Mouse (Mus musculus): ENCODE measurements around the gene Ifne.
"Not testable (repeated sequence)": the region's sequence is repeated elsewhere in the genome, so short reads cannot be mapped to it uniquely, and the experiment has no call there.

The Ifne gene

DNA sequence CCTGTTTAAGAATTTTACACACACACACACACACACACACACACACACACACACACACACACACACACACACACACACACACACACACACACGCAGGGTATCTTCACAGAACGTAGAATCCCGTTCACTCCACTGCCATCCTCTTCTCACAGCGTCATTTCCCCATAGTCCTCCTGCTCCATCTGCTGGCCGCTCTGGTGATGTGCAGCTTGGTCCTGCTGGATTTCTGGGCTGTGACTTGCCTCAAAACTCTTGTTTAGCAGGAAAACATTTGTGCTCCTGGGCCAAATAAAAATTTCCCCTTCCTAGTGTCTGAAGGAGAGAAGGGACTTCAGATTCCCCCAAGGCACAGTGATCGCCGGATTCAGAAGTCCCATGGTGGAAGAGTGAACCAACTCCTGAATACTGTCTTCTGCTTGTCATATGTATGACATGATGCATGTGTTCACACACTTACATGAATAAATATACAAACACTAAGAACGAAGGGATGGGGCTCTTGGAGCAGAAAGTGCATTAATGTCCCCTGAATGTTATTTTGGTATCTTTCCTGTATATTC is 12.6 kb downstream of the Ifne start:
- DNase-seq: peak; percentile 47

DNA sequence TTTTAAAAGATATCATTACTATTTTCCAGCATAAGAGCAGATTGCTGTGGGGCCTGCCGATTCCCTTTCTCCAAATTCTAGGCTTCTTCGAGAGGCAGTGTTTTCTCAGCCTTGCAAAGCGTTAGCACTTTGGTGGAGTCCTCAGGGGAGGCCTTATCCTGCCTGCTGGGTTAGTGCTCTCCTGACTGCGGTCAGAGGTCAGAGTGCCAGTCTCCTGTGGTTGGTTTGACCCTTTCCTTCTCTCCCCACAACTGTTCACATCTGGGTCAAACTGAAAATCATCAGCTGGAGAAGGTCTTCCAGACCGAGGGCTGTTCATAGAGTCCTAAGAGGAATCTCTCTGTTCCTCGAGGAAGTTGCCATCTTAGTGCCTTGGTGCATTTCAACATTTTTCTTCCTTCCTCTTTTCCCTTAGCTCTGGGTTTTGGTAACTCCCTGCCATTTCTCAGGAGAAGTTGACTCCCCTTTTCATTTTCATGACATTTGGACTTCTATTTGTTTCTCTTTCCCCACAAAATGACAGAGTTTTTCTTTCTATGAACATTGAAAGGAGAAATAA is 14.9 kb downstream of the Ifne start:
- DNase-seq: no peak

DNA sequence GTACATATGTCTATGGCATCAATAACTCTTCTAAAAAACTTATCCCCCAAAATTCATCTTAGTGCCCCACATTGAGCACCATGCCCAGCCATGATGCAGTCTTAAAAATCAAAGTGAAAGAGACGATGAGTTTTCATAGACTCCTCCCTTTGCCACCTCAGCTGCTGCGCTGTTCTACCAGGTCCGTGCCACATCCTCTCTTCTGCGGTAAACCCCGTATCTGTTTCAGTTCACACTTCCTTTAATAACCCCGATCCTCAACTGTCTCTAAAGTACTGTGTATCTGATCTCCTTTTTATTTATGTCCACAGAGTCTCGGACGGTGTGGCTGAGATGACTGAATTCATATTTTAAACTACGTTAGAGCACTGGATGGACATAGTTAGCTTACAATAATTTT is 15.4 kb downstream of the Ifne start:
- no peak for DNase-seq

- DNase-seq: no peak
Observed at GRCm38 (mm10) chr4:88863309-88863708, 16.7 kb downstream of the Ifne start.

DNA sequence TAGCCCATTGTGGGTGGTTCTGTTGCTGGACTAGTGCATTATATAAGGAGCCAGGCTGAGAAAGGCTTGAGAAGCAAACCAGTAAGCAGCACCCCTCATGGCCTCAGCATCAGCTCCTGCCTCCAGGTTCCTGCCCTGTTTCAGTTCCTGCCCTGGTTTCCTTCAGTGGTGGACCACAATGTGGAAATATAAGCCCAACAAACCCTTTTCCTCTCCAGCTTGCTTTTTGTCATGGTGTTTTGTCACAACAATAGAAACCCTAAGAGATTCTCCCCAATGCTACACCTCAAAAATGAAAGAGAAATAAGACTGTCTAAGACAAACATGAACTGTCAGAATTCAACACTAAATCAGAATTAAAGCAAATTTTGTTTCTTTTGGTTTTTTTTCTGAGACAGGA is 20.8 kb downstream of the Ifne start:
- no peak for DNase-seq

DNA sequence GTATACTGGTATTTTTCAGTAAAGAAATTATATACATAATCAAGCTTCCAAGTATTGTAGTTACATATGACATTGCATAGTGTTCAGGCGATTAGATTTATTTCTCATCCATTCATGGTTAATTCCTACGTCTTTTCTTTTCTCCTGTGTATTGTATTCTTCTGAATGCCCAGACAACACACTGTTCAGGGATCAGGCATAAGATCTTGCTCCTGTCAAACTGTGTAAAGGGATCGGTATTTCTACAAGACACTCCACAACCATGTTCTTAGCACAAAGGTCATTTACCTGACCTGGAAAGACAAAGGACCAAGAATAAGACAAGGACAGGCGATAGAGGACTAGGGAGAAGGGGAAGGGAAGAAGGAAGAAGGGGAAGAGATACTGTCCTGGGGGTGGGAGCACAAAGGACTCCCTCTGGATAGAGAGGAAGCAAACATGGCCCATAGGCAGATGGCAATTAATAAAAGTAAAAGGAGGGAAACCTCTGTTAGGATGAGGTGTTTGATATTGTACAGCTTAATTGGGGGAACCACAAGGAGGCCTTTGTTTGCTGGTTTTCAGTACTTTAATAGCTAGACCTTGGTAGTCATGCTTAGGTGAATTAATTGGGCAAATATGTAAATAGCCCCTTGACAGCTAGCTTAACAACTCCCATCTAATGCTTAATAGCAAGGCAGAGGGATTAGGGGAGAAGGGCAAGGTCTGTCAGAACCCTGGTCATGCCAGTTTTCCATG is 28.8 kb downstream of the Ifne start:
- no peak for DNase-seq

GRCm38 (mm10) chr4:88849698-88850097 is 30.3 kb downstream of the Ifne start, which contains the start of gene Ifna1:
Ifna1 (plus strand) TSS chr4:88850087.
- no peak for DNase-seq

- no peak for DNase-seq
Observed at GRCm38 (mm10) chr4:88845334-88845733, 34.7 kb downstream of the Ifne start.

DNA sequence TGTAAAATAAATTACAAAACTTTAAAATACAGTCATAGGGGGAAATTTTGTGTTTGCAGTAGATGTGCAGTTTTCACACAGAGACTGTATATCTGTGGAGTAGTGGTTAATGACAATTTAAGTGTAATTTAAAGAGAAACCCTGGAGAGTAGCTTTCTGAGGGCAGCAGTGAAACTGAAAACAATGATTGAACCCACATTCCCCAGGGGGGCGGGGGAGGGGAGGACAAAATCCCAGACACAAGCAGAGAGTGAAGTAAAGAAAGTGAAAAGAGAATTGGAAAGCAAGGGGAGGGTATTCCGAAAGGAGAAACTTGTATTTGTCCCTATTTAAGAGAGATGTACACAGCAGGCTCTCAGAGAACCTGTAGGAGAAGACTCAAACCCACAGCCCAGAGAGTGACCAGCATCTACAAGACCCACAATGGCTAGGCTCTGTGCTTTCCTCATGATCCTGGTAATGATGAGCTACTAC is 38.5 kb downstream of the Ifne start, which contains the start of gene Ifna4:
Gene Ifna4, plus strand, starts transcription at position 424 of the 474 bp plus-strand sequence.
- no peak for DNase-seq

DNA sequence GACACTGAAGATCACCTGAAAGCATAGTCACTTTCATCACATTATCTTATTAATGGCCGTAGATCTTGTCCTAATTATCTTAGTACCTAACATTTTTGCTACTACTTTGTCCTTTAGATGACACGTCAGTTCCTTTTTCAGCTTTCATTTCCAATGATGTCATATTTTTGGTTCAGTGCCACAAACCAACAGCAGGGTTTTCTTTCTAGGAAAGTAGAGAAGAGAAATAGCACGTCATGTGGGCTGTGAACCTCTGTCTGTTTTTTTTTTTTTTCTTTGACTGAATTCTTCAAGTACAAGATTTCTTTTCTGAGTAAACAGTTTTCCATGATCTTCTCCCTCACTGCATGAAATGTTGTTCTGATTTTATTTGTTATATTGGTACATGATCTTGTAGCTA is 39.9 kb downstream of the Ifne start:
- no peak for DNase-seq

DNA sequence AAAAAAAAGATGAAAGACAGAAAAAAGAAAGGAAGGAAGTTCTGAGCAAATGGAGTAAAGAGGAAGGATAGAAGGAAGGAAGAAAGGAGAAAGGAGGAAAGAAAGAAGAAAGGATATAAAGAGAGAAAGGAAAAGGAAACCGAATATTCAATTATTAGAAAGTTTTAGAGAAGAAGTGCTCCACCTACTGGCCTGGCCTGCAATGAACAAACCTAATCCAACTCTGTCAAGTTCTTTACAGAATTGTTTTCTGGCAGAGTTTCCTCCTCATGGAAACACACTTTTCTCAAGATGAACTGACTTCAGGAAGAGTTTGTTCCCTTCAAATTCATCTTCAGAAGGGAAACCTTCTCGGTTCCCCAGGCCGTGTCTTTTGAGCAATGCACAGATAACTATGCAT is 41.2 kb downstream of the Ifne start:
- no peak for DNase-seq

- DNase-seq: not testable (repeated sequence)
Observed at GRCm38 (mm10) chr4:88835225-88835624, 44.8 kb downstream of the Ifne start, which contains the start of gene Ifna5. Ifna5 (plus strand) TSS chr4:88835525.

DNA sequence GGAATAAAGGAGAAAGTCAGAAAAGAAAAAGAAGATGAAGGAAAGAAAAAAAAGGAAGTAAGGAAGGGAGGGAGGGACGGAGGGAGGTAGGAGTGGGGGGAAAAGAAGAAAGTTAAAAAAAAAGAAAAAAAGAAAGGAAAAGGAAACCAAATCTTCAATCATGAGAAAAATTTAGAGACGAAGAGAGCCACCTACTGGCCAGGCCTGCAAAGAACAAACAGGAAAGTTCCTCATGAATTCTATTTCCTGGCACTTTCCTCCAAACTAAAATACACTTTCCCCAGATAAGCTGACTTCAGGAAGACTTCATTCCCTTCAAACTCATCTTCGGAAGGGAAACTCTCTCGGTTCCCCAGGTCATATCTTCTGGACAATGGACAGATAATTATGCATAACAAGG is 49.5 kb downstream of the Ifne start:
- no peak for DNase-seq

Data from cerebellum, adult 9-11 months (tissue).